Mouse (Mus musculus): ENCODE measurements around the gene Ghsr.

DNA sequence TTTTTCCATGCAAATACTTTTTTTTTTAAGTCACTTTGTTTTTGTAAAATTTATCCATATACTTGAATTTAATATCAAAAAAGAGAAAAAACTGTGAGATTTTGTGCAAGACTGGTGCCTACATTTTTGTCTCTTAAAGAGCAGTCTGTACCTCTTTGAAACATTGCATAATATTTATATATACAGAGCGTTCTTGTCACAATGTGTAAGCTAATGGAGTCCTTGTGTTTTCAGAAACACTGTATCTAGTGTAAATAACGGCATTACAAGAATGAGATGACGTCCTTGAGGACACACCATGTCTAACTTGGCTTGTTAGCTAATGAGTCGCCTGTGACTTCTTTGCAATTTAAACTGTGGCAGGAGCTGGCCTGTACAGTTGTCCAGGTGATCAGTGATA is 6.8 kb downstream of the Ghsr start:
- no peak for TF ChIP-seq CTCF (conservative IDR thresholded peaks at IDR 0.05 in 1 of 2, IDR thresholded peaks at IDR 0.05 in 1 of 2; ENCODE audit: low read depth in 2 of 2, low read length in 2 of 2)
- no peak for TF ChIP-seq PAX5 (IDR thresholded peaks at IDR 0.05; ENCODE audit: low read length)
- TF ChIP-seq POLR2A (IDR thresholded peaks at IDR 0.05; ENCODE audit: low read depth, low read length): no peak
- no peak for TF ChIP-seq TCF12 (IDR thresholded peaks at IDR 0.05; ENCODE audit: low read depth, low read length)
- TF ChIP-seq MAZ (IDR thresholded peaks at IDR 0.05; ENCODE audit: low read depth, low read length): no peak
- no peak for TF ChIP-seq EP300 (IDR thresholded peaks at IDR 0.05; ENCODE audit: low read length)
- no peak for TF ChIP-seq GABPA (IDR thresholded peaks at IDR 0.05; ENCODE audit: insufficient replicate concordance, low read depth, low read length)
- no peak for TF ChIP-seq MAX (IDR thresholded peaks at IDR 0.05; ENCODE audit: low read length)
- no peak for TF ChIP-seq HCFC1 (IDR thresholded peaks at IDR 0.05; ENCODE audit: low read depth, low read length)
- no peak for TF ChIP-seq MYC (IDR thresholded peaks at IDR 0.05; ENCODE audit: low read depth, low read length)

All from CH12.LX (cell line).